Mouse (Mus musculus) megakaryocyte-erythroid progenitor cell, adult 5 weeks (primary cell): ENCODE results near the gene Sgcb. TPM values are rescaled to one million over a fixed set of nuclear protein-coding genes. Genes with fewer than 3 reads are reported as not detected.

Experiments used
- polyA plus RNA-seq: library from polyadenylated mRNA; stranded (reverse); fragments of >175 nt; gene quantifications from 2 replicates; pipeline ENCODE4 v1.2.3, GENCODE M21; 2012

The Sgcb gene
- 1.8 and 2.3 TPM in 2 replicates for polyA plus RNA-seq

GRCm38 (mm10) chr5:73647261-73647900 is at the start of gene Sgcb:
Gene Sgcb, minus strand, starts transcription at chr5:73647790.

GRCm38 (mm10) chr5:73651061-73651854 is 3.7 kb upstream of the Sgcb start, which contains the start of gene Spata18:
Gene Spata18, plus strand, starts transcription at chr5:73651379.

DNA sequence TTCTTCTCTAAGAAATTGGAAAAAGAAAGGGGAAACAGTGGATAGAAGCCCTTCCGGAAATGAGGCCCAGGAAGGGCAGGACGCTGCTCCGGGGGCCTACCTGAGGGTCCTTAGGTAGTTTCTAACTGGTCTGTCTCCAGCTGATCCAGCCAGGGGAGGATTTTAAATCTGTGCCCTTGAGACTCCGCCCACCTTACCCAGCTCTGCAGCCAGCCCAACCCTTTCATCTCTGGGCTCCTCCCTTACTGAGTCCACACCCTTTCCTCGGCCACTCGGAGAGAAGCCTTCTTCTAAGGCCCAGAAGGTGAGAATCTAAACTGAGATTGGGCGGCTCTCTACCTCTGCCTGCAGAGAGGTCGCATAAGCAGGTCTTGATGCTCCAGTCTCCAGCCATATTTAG is 15.3 kb downstream of the Sgcb start, which contains the start of gene Lrrc66:
Gene Lrrc66, minus strand, starts transcription at position 236 of the 400 bp plus-strand sequence.

Other genes with a start within 250 kb of the Sgcb start
- not detected in 2 replicates for gene Cwh43, start 241.7 kb downstream of the Sgcb start, polyA plus RNA-seq
- gene Dcun1d4, start 166.8 kb downstream of the Sgcb start, polyA plus RNA-seq = 4.7 and 5.3 TPM in 2 replicates
- 0.05 and 0.55 TPM in 2 replicates for gene Lrrc66, start 15.3 kb downstream of the Sgcb start, polyA plus RNA-seq
- 0.09 and 0.16 TPM in 2 replicates for gene Spata18, start 3.6 kb upstream of the Sgcb start, polyA plus RNA-seq